Mouse (Mus musculus): ENCODE measurements at regions not wholly inside any gene's neighbourhood (a gene's known extent, or its start where the extent isn't known, plus 50 kb on each side); places are given as distances from the start of the nearest gene placed in this dataset.

- no peaks in the 10 kb centered on the region for H3K4me1 ChIP-seq
- H3K27me3 ChIP-seq, result no peaks in the 10 kb centered on the region
- WGBS, result 81% methylated on average over 3 of the region's 3 CpGs
These were observed 79.3 kb upstream of the Lmo4 start for GRCm38 (mm10) chr3:144284326-144284725.

GRCm38 (mm10) chr3:144273115-144273514, 68.1 kb upstream of the Lmo4 start:
- WGBS, result 75% methylated on average over 5 of the region's 5 CpGs
- Histone ChIP-seq H3K9ac (no peak overlapping the region), H3K27me3 (no peaks in the 10 kb centered on the region), H3K4me1 (0 out of 2 replicates have a peak, but pooled peaks cover 4% of the 10 kb centered on the region), H3K4me2 (no peak overlapping the region), H3K36me3 (no peaks in the 10 kb centered on the region), H3K4me3 (no peak overlapping the region), H3K9me3 (no peaks in the 10 kb centered on the region), H3K27ac (no peak overlapping the region)
- no peak for ATAC-seq (ENCODE audit: insufficient number of reproducible peaks, insufficient read depth, low FRiP score, low TSS enrichment, low read depth)

More at GRCm38 (mm10) chr3:144284326-144284725, 79.3 kb upstream of the Lmo4 start:
- Histone ChIP-seq H3K4me2 (no peak overlapping the region), H3K36me3 (no peaks in the 10 kb centered on the region), H3K9ac (no peak overlapping the region), H3K9me3 (no peaks in the 10 kb centered on the region), H3K4me3 (no peak overlapping the region), H3K27ac (no peak overlapping the region)
- ATAC-seq (ENCODE audit: insufficient number of reproducible peaks, insufficient read depth, low FRiP score, low TSS enrichment, low read depth), result no peak

- 0 out of 2 replicates have a peak, but pooled peaks cover 4% of the 10 kb centered on the region for H3K4me1 ChIP-seq
These were observed 65.2 kb upstream of the Lmo4 start for GRCm38 (mm10) chr3:144270206-144270605.

GRCm38 (mm10) chr3:144264554-144264953, 59.5 kb upstream of the Lmo4 start:
- H3K36me3 ChIP-seq, result no peaks in the 10 kb centered on the region
- peaks cover 8% of the 10 kb centered on the region; the same call in 1 of the 2 replicates for H3K4me1 ChIP-seq
- no peak overlapping the region for H3K9ac ChIP-seq
- 64% methylated on average over 3 of the region's 3 CpGs for WGBS
- H3K4me3 ChIP-seq, result no peak overlapping the region
- no peak overlapping the region for H3K4me2 ChIP-seq
- no peaks in the 10 kb centered on the region for H3K27me3 ChIP-seq
- H3K27ac ChIP-seq, result no peak overlapping the region
- no peaks in the 10 kb centered on the region for H3K9me3 ChIP-seq
- no peak for ATAC-seq (ENCODE audit: insufficient number of reproducible peaks, insufficient read depth, low FRiP score, low TSS enrichment, low read depth)

More at GRCm38 (mm10) chr3:144270206-144270605, 65.2 kb upstream of the Lmo4 start:
- no peaks in the 10 kb centered on the region for H3K27me3 ChIP-seq
- H3K36me3 ChIP-seq, result no peaks in the 10 kb centered on the region
- no peaks in the 10 kb centered on the region for H3K9me3 ChIP-seq
- H3K4me2 ChIP-seq, result no peak overlapping the region
- no peak overlapping the region for H3K9ac ChIP-seq
- ATAC-seq (ENCODE audit: insufficient number of reproducible peaks, insufficient read depth, low FRiP score, low TSS enrichment, low read depth), result no peak
- H3K4me3 ChIP-seq, result no peak overlapping the region
- no peak overlapping the region for H3K27ac ChIP-seq
- WGBS, result 85% methylated on average over 6 of the region's 6 CpGs

- Histone ChIP-seq H3K4me3 (no peak overlapping the region), H3K36me3 (no peaks in the 10 kb centered on the region), H3K4me1 (peaks cover 18% of the 10 kb centered on the region), H3K9ac (no peak overlapping the region), H3K9me3 (no peaks in the 10 kb centered on the region), H3K27ac (no peak overlapping the region), H3K27me3 (no peaks in the 10 kb centered on the region), H3K4me2 (no peak overlapping the region)
- ATAC-seq (ENCODE audit: insufficient number of reproducible peaks, insufficient read depth, low FRiP score, low TSS enrichment, low read depth), result no peak
- WGBS, result 58% methylated on average over 2 of the region's 2 CpGs
These were observed 55.9 kb upstream of the Lmo4 start for GRCm38 (mm10) chr3:144260886-144261285.

GRCm38 (mm10) chr3:144257714-144258517, 52.9 kb upstream of the Lmo4 start:
- Histone ChIP-seq H3K4me1 (peaks cover 18% of the 10 kb centered on the region), H3K4me2 (no peak overlapping the region), H3K27me3 (no peaks in the 10 kb centered on the region), H3K36me3 (no peaks in the 10 kb centered on the region), H3K9me3 (no peaks in the 10 kb centered on the region), H3K9ac (no peak overlapping the region), H3K4me3 (no peak overlapping the region), H3K27ac (no peak overlapping the region)
- ATAC-seq (ENCODE audit: insufficient number of reproducible peaks, insufficient read depth, low FRiP score, low TSS enrichment, low read depth), result no peak
- WGBS, result 70% methylated on average over 6 of the region's 6 CpGs

- H3K27ac ChIP-seq, result no peak overlapping the region
- peaks cover 18% of the 10 kb centered on the region for H3K4me1 ChIP-seq
- no peaks in the 10 kb centered on the region for H3K9me3 ChIP-seq
- no peak overlapping the region for H3K4me3 ChIP-seq
- H3K9ac ChIP-seq, result no peak overlapping the region
- ATAC-seq (ENCODE audit: insufficient number of reproducible peaks, insufficient read depth, low FRiP score, low TSS enrichment, low read depth), result no peak
- no peak overlapping the region for H3K4me2 ChIP-seq
- H3K36me3 ChIP-seq, result no peaks in the 10 kb centered on the region
- no peaks in the 10 kb centered on the region for H3K27me3 ChIP-seq
- 43% methylated on average over 9 of the region's 9 CpGs for WGBS
These were observed 52.2 kb upstream of the Lmo4 start for GRCm38 (mm10) chr3:144257196-144257595.

GRCm38 (mm10) chr3:144255596-144256550, 50.9 kb upstream of the Lmo4 start:
- ATAC-seq (ENCODE audit: insufficient number of reproducible peaks, insufficient read depth, low FRiP score, low TSS enrichment, low read depth), result no peak

More at GRCm38 (mm10) chr3:144255596-144256550, 50.9 kb upstream of the Lmo4 start:
- no peaks in the 10 kb centered on the region for H3K36me3 ChIP-seq
- no peak overlapping the region for H3K4me3 ChIP-seq
- no peak overlapping the region for H3K9ac ChIP-seq
- H3K4me1 ChIP-seq, result peaks cover 16% of the 10 kb centered on the region
- H3K27me3 ChIP-seq, result no peaks in the 10 kb centered on the region
- H3K9me3 ChIP-seq, result no peaks in the 10 kb centered on the region
- no peak overlapping the region for H3K27ac ChIP-seq
- 78% methylated on average over 12 of the region's 12 CpGs for WGBS
- no peak overlapping the region for H3K4me2 ChIP-seq

All from embryonic facial prominence, embryonic 13.5 days (tissue).